Mouse (Mus musculus): ENCODE measurements around the gene Gm15737. TPM values are rescaled to one million over a fixed set of nuclear protein-coding genes. Genes with fewer than 3 reads are reported as not detected.

The Gm15737 gene
- polyA plus RNA-seq, 1 experiment from 2014 or later, result 0.21 TPM

- no peaks in the 10 kb centered on the region for H3K27me3 ChIP-seq
- peaks cover 22% of the 10 kb centered on the region for H3K4me1 ChIP-seq (replicated peaks)
- ATAC-seq (replicated peaks; ENCODE audit: insufficient number of reproducible peaks, insufficient read depth, low FRiP score, low read depth), result peak; percentile 84
- peak overlapping the region; percentile 85 for H3K27ac ChIP-seq
- peaks cover 27% of the 10 kb centered on the region for H3K36me3 ChIP-seq
- 0 out of 2 replicates have a peak overlapping the region, but pooled peaks have one; percentile 11 for H3K4me3 ChIP-seq
- no peaks in the 10 kb centered on the region for H3K9me3 ChIP-seq (replicated peaks)
- H3K4me2 ChIP-seq, result peak overlapping the region; percentile 48
- 41% methylated on average over 8 of the region's 8 CpGs for WGBS
- H3K9ac ChIP-seq, result no peak overlapping the region
Observed at GRCm38 (mm10) chr6:92909361-92909760, 40.2 kb downstream of the Gm15737 start.

GRCm38 (mm10) chr6:92910611-92911010, 41.5 kb downstream of the Gm15737 start:
- Histone ChIP-seq H3K4me2 (no peak overlapping the region), H3K4me1 (replicated peaks) (peaks cover 19% of the 10 kb centered on the region), H3K4me3 (no peak overlapping the region), H3K36me3 (peaks cover 26% of the 10 kb centered on the region), H3K27ac (no peak overlapping the region), H3K9ac (no peak overlapping the region), H3K27me3 (no peaks in the 10 kb centered on the region), H3K9me3 (replicated peaks) (no peaks in the 10 kb centered on the region)
- ATAC-seq (replicated peaks; ENCODE audit: insufficient number of reproducible peaks, insufficient read depth, low FRiP score, low read depth), result no peak
- WGBS, result 75% methylated on average over 3 of the region's 3 CpGs

- WGBS, result 46% methylated on average over 10 of the region's 10 CpGs
- Histone ChIP-seq H3K9ac (no peak overlapping the region), H3K4me2 (no peak overlapping the region), H3K9me3 (replicated peaks) (no peaks in the 10 kb centered on the region), H3K4me3 (no peak overlapping the region), H3K27me3 (no peaks in the 10 kb centered on the region), H3K4me1 (replicated peaks) (peaks cover 27% of the 10 kb centered on the region), H3K36me3 (no peaks in the 10 kb centered on the region), H3K27ac (no peak overlapping the region)
- no peak for ATAC-seq (replicated peaks; ENCODE audit: insufficient number of reproducible peaks, insufficient read depth, low FRiP score, low read depth)
Observed at GRCm38 (mm10) chr6:92920938-92921689, 52.0 kb downstream of the Gm15737 start.

- 16% methylated on average over 4 of the region's 4 CpGs for WGBS
Observed at GRCm38 (mm10) chr6:92921843-92922242, 52.7 kb downstream of the Gm15737 start.

GRCm38 (mm10) chr6:92924536-92924935, 55.4 kb downstream of the Gm15737 start:
- no peak for ATAC-seq (replicated peaks; ENCODE audit: insufficient number of reproducible peaks, insufficient read depth, low FRiP score, low read depth)
- Histone ChIP-seq H3K4me2 (no peak overlapping the region; the same call in 1 of the 2 replicates), H3K27me3 (no peaks in the 10 kb centered on the region), H3K4me1 (replicated peaks) (peaks cover 26% of the 10 kb centered on the region), H3K36me3 (no peaks in the 10 kb centered on the region), H3K27ac (no peak overlapping the region), H3K9ac (no peak overlapping the region), H3K4me3 (no peak overlapping the region), H3K9me3 (replicated peaks) (no peaks in the 10 kb centered on the region)
- 39% methylated on average over 8 of the region's 8 CpGs for WGBS

More at GRCm38 (mm10) chr6:92921843-92922242, 52.7 kb downstream of the Gm15737 start:
- no peaks in the 10 kb centered on the region for H3K36me3 ChIP-seq
- H3K27ac ChIP-seq, result peak overlapping the region; percentile 33; the same call in 1 of the 2 replicates
- H3K9ac ChIP-seq, result no peak overlapping the region
- H3K9me3 ChIP-seq (replicated peaks), result no peaks in the 10 kb centered on the region
- H3K4me3 ChIP-seq, result no peak overlapping the region
- H3K4me1 ChIP-seq (replicated peaks), result peaks cover 32% of the 10 kb centered on the region
- H3K4me2 ChIP-seq, result no peak overlapping the region
- no peaks in the 10 kb centered on the region for H3K27me3 ChIP-seq
- ATAC-seq (replicated peaks; ENCODE audit: insufficient number of reproducible peaks, insufficient read depth, low FRiP score, low read depth), result peak; percentile 37; the same call in 1 of the 2 replicates

- Histone ChIP-seq H3K4me2 (no peak overlapping the region), H3K4me3 (no peak overlapping the region), H3K9ac (no peak overlapping the region), H3K27ac (no peak overlapping the region), H3K36me3 (0 out of 2 replicates have a peak, but pooled peaks cover 6% of the 10 kb centered on the region), H3K9me3 (replicated peaks) (no peaks in the 10 kb centered on the region), H3K27me3 (no peaks in the 10 kb centered on the region), H3K4me1 (replicated peaks) (peaks cover 12% of the 10 kb centered on the region; the same call in 1 of the 2 replicates)
- ATAC-seq (replicated peaks; ENCODE audit: insufficient number of reproducible peaks, insufficient read depth, low FRiP score, low read depth), result no peak
- WGBS, result 76% methylated on average over 5 of the region's 5 CpGs
Observed at GRCm38 (mm10) chr6:92928261-92928660, 59.1 kb downstream of the Gm15737 start.

Other genes starting within 250 kb of the Gm15737 start
- 4.4 and 5.4 TPM in 2 replicates for gene Prickle2, start 163.2 kb upstream of the Gm15737 start, polyA plus RNA-seq (2015; fragmentation: Nextera tagmentation; extraction: Ambion mirVana)
- gene A730049H05Rik, start 52.9 kb upstream of the Gm15737 start, polyA plus RNA-seq (2015; fragmentation: Nextera tagmentation; extraction: Ambion mirVana), result 2.9 and 3.0 TPM in 2 replicates
- 6.5 and 7.4 TPM in 2 replicates for gene Adamts9, start 74.1 kb downstream of the Gm15737 start, polyA plus RNA-seq (2015; fragmentation: Nextera tagmentation; extraction: Ambion mirVana)